Comparison of ENCODE assay signal across 21 mouse cellular contexts in the genomic region with DNA sequence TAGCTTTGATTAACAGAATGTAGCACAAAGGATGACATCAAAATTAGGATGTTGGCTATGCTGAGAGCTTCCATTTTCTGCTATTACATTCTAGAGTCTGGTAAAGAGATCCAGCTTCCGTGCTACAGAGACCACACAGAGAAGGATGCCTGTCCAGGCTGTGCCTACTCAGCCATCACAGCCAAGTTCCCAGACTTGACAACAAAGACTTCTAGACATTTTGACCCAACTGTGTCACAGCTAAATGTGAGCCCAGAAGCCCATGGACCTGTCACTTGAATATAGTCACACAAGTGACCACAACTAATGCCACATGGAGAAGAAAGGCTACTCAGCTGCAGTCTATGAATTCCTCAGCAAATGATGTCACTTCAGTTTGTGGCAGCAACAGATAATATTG. TPM values are rescaled to one million over a fixed set of nuclear protein-coding genes. Genes with fewer than 3 reads are reported as not detected.
DNase-seq lines count a peak whose midpoint lies in the region; ATAC-seq and TF ChIP-seq lines count a peak whose summit lies in the region.
"Had no signal": no experiment of that assay in that cellular context is flagged by ENCODE, and none has a peak within 500 bp of the region (broad histone marks: within the 10 kb centered on the region; RNA-seq: fewer than 3 reads in every experiment).

No protein-coding gene starts in this region.

- 53% methylated on average over 1 of the region's 1 CpGs for WGBS in hindbrain, postnatal 0 days
- 71% methylated on average over 1 of the region's 1 CpGs for WGBS in hindbrain, embryonic 13.5 days
- 68% methylated on average over 1 of the region's 1 CpGs for WGBS in midbrain, postnatal 0 days
- 73% methylated on average over 1 of the region's 1 CpGs for WGBS in midbrain, embryonic 14.5 days

- peak; percentile 79 for ATAC-seq in hindbrain, postnatal 0 days
- ATAC-seq in hindbrain, embryonic 13.5 days (ENCODE audit: low FRiP score), result no peak
- no peak for ATAC-seq in midbrain, postnatal 0 days (ENCODE audit: low FRiP score)
- no peak for ATAC-seq in midbrain, embryonic 14.5 days (ENCODE audit: low FRiP score, low TSS enrichment)
- ATAC-seq: activated CD4-positive, CD25-positive, alpha-beta regulatory T cell, adult 4 months; forebrain, embryonic 13.5 days; forebrain, embryonic 15.5 days; forebrain, postnatal 0 days; Patski had no signal

- DNase-seq in hindbrain, postnatal 0 days (ENCODE audit: low spot score), result peak; percentile 31
- DNase-seq in midbrain, postnatal 0 days (ENCODE audit: low spot score), result peak; percentile 41
- DNase-seq in midbrain, embryonic 14.5 days, result no peak
- DNase-seq in heart, postnatal 4 days, result no peak
- DNase-seq: adrenal gland, adult 8-10 months; adrenal gland, postnatal 14 days; adrenal gland, postnatal 36 days; cerebellum, adult 11-12 months; cerebellum, adult 2 months; cerebellum, adult 9-10 months; cerebellum, postnatal 10 days; cerebellum, postnatal 25 days; forebrain, postnatal 0 days had no signal

- H3K9ac ChIP-seq in hindbrain, postnatal 0 days (replicated peaks; ENCODE audit: low read length), result no peak overlapping the region
- no peak overlapping the region for H3K9ac ChIP-seq in hindbrain, embryonic 13.5 days
- no peak overlapping the region for H3K9ac ChIP-seq in midbrain, postnatal 0 days (replicated peaks; ENCODE audit: low read length, poor library complexity, severe bottlenecking)
- H3K9ac ChIP-seq in midbrain, embryonic 14.5 days (replicated peaks; ENCODE audit: low read length), result no peak overlapping the region
- H3K9ac ChIP-seq: embryonic facial prominence, embryonic 12.5 days; forebrain, embryonic 13.5 days; forebrain, embryonic 15.5 days; forebrain, postnatal 0 days had no signal

- H3K4me2 ChIP-seq in hindbrain, postnatal 0 days (ENCODE audit: low read depth, low read length), result no peak overlapping the region
- no peak overlapping the region for H3K4me2 ChIP-seq in hindbrain, embryonic 13.5 days
- H3K4me2 ChIP-seq in midbrain, postnatal 0 days (ENCODE audit: low read depth, low read length, poor library complexity, severe bottlenecking), result no peak overlapping the region
- H3K4me2 ChIP-seq in midbrain, embryonic 14.5 days (ENCODE audit: low read length), result no peak overlapping the region
- H3K4me2 ChIP-seq: embryonic facial prominence, embryonic 12.5 days; forebrain, embryonic 13.5 days; forebrain, embryonic 15.5 days had no signal

- H3K27ac ChIP-seq in hindbrain, postnatal 0 days, result no peak overlapping the region
- H3K27ac ChIP-seq in hindbrain, embryonic 13.5 days, result no peak overlapping the region
- no peak overlapping the region for H3K27ac ChIP-seq in midbrain, postnatal 0 days (ENCODE audit: low read depth, low read length)
- H3K27ac ChIP-seq in midbrain, embryonic 14.5 days (replicated peaks; ENCODE audit: low read depth, low read length), result no peak overlapping the region
- H3K27ac ChIP-seq: embryonic facial prominence, embryonic 10.5 days; embryonic facial prominence, embryonic 12.5 days; forebrain, embryonic 13.5 days; forebrain, embryonic 15.5 days had no signal

- no peaks in the 10 kb centered on the region for H3K27me3 ChIP-seq in hindbrain, postnatal 0 days (ENCODE audit: insufficient read depth, low read length)
- H3K27me3 ChIP-seq in hindbrain, embryonic 13.5 days, result no peaks in the 10 kb centered on the region
- H3K27me3 ChIP-seq in midbrain, postnatal 0 days (ENCODE audit: insufficient read depth, low read length), result no peaks in the 10 kb centered on the region
- H3K27me3 ChIP-seq in midbrain, embryonic 14.5 days (ENCODE audit: control insufficient read depth, insufficient read depth, low read length), result no peaks in the 10 kb centered on the region
- H3K27me3 ChIP-seq: embryonic facial prominence, embryonic 12.5 days; forebrain, embryonic 13.5 days; forebrain, embryonic 15.5 days; Patski had no signal

- no peaks in the 10 kb centered on the region for H3K36me3 ChIP-seq in hindbrain, postnatal 0 days (ENCODE audit: insufficient read depth, low read length)
- H3K36me3 ChIP-seq in hindbrain, embryonic 13.5 days, result no peaks in the 10 kb centered on the region
- H3K36me3 ChIP-seq in midbrain, postnatal 0 days (ENCODE audit: insufficient read depth, low read length), result no peaks in the 10 kb centered on the region
- no peaks in the 10 kb centered on the region for H3K36me3 ChIP-seq in midbrain, embryonic 14.5 days (ENCODE audit: control insufficient read depth, insufficient read depth, low read length)
- H3K36me3 ChIP-seq: embryonic facial prominence, embryonic 10.5 days; embryonic facial prominence, embryonic 12.5 days; forebrain, embryonic 15.5 days had no signal

- H3K4me3 ChIP-seq in hindbrain, postnatal 0 days (ENCODE audit: low read length), result no peak overlapping the region
- no peak overlapping the region for H3K4me3 ChIP-seq in hindbrain, embryonic 13.5 days
- no peak overlapping the region for H3K4me3 ChIP-seq in midbrain, postnatal 0 days (ENCODE audit: low read depth, low read length)
- no peak overlapping the region for H3K4me3 ChIP-seq in midbrain, embryonic 14.5 days (replicated peaks; ENCODE audit: low read depth, low read length)
- H3K4me3 ChIP-seq: embryonic facial prominence, embryonic 10.5 days; embryonic facial prominence, embryonic 12.5 days; forebrain, embryonic 13.5 days; forebrain, embryonic 15.5 days had no signal

- H3K9me3 ChIP-seq in hindbrain, postnatal 0 days (ENCODE audit: low read length), result no peaks in the 10 kb centered on the region
- no peaks in the 10 kb centered on the region for H3K9me3 ChIP-seq in hindbrain, embryonic 13.5 days
- no peaks in the 10 kb centered on the region for H3K9me3 ChIP-seq in midbrain, postnatal 0 days (ENCODE audit: low read length)
- H3K9me3 ChIP-seq in midbrain, embryonic 14.5 days (ENCODE audit: control insufficient read depth, low read length), result no peaks in the 10 kb centered on the region
- H3K9me3 ChIP-seq: embryonic facial prominence, embryonic 10.5 days; embryonic facial prominence, embryonic 12.5 days; forebrain, embryonic 13.5 days; forebrain, embryonic 15.5 days had no signal

- H3K4me1 ChIP-seq in hindbrain, postnatal 0 days (ENCODE audit: insufficient read depth, low read length), result no peaks in the 10 kb centered on the region
- H3K4me1 ChIP-seq in hindbrain, embryonic 13.5 days (replicated peaks), result no peaks in the 10 kb centered on the region
- H3K4me1 ChIP-seq in midbrain, postnatal 0 days (ENCODE audit: insufficient read depth, low read length), result no peaks in the 10 kb centered on the region
- no peaks in the 10 kb centered on the region for H3K4me1 ChIP-seq in midbrain, embryonic 14.5 days (ENCODE audit: control insufficient read depth, insufficient read depth, low read length)
- H3K4me1 ChIP-seq: embryonic facial prominence, embryonic 10.5 days; embryonic facial prominence, embryonic 12.5 days; forebrain, embryonic 13.5 days; forebrain, embryonic 15.5 days had no signal

- TF ChIP-seq CTCF in hindbrain, postnatal 0 days (IDR thresholded peaks at IDR 0.05; ENCODE audit: low read depth), result no peak
- no peak for TF ChIP-seq CTCF in midbrain, postnatal 0 days (IDR thresholded peaks at IDR 0.05)

RNA-seq across cellular contexts. Expression of a gene that starts 24.6 kb away (rescaled TPM):
- 38.3 and 55.5 TPM in 2 replicates for total RNA-seq in hindbrain, postnatal 0 days (2014; rRNA removed)
- 281 and 287 TPM in 2 replicates for polyA plus RNA-seq in hindbrain, postnatal 0 days (2015; fragmentation: Nextera tagmentation; extraction: Ambion mirVana)
- 252 and 264 TPM in 2 replicates for polyA plus RNA-seq in hindbrain, embryonic 13.5 days (2015; fragmentation: Nextera tagmentation; extraction: Ambion mirVana)
- 38.5 and 55.4 TPM in 2 replicates for total RNA-seq in midbrain, postnatal 0 days (2014; rRNA removed)
- 307 and 323 TPM in 2 replicates for polyA plus RNA-seq in midbrain, postnatal 0 days (2015; fragmentation: Nextera tagmentation; extraction: Ambion mirVana)
- polyA plus RNA-seq in midbrain, embryonic 14.5 days (2014; fragmentation: Nextera tagmentation; extraction: Ambion mirVana), result 225 and 246 TPM in 2 replicates
- under 1 TPM; 0.29 to 0.74 TPM for total RNA-seq in heart, postnatal 4 days (2021)
- total RNA-seq: MEL had no signal
- polyA plus RNA-seq: activated CD4-positive, CD25-positive, alpha-beta regulatory T cell, adult 4 months had no signal

Comparison
In these comparisons a context has a peak if more than half of its experiments do, and no peak if none do; other contexts are left out.
1. DNase-seq: peak in hindbrain, postnatal 0 days (single experiment) and midbrain, postnatal 0 days (single experiment); none in midbrain, embryonic 14.5 days (single experiment) and heart, postnatal 4 days (single experiment).